Mouse (Mus musculus): Measurements from ENCODE around the gene Anapc5. TPM values are rescaled to one million over a fixed set of nuclear protein-coding genes. Genes with fewer than 3 reads are reported as not detected.

The Anapc5 gene
- polyA plus RNA-seq, 1 experiment from 2014 or later, result 339 TPM

GRCm38 (mm10) chr5:122763271-122764031, 57.7 kb downstream of the Anapc5 start:
- Histone ChIP-seq H3K4me1 (ENCODE audit: control insufficient read depth, insufficient read depth, low read length) (peaks cover 17% of the 10 kb centered on the region), H3K9ac (ENCODE audit: low read length) (peak overlapping the region; percentile 63), H3K27ac (ENCODE audit: low read length) (peak overlapping the region; percentile 39; the same call in 1 of the 2 replicates), H3K4me2 (ENCODE audit: low read depth, low read length) (peak overlapping the region; percentile 36), H3K27me3 (ENCODE audit: control insufficient read depth, insufficient read depth, low read length) (no peaks in the 10 kb centered on the region), H3K36me3 (ENCODE audit: control insufficient read depth, insufficient read depth) (no peaks in the 10 kb centered on the region; the same call in 1 of the 2 replicates), H3K9me3 (replicated peaks; ENCODE audit: control insufficient read depth, low read length) (no peaks in the 10 kb centered on the region), H3K4me3 (ENCODE audit: low read length) (no peak overlapping the region)
- 46% methylated on average over 29 of the region's 29 CpGs for WGBS
- no peak for ATAC-seq (replicated peaks; ENCODE audit: extremely low read depth, insufficient read depth, low FRiP score)

GRCm38 (mm10) chr5:122756680-122757079, 64.5 kb downstream of the Anapc5 start:
- peaks cover 5% of the 10 kb centered on the region; the same call in 1 of the 2 replicates for H3K9me3 ChIP-seq (replicated peaks; ENCODE audit: control insufficient read depth, low read length)
- 75% methylated on average over 7 of the region's 7 CpGs for WGBS
- no peaks in the 10 kb centered on the region for H3K27me3 ChIP-seq (ENCODE audit: control insufficient read depth, insufficient read depth, low read length)
- no peak for ATAC-seq (replicated peaks; ENCODE audit: extremely low read depth, insufficient read depth, low FRiP score)
- H3K27ac ChIP-seq (ENCODE audit: low read length), result no peak overlapping the region
- no peak overlapping the region for H3K4me3 ChIP-seq (ENCODE audit: low read length)
- H3K9ac ChIP-seq (ENCODE audit: low read length), result no peak overlapping the region
- H3K36me3 ChIP-seq (ENCODE audit: control insufficient read depth, insufficient read depth), result peaks cover 12% of the 10 kb centered on the region
- peaks cover 8% of the 10 kb centered on the region; the same call in 1 of the 2 replicates for H3K4me1 ChIP-seq (ENCODE audit: control insufficient read depth, insufficient read depth, low read length)
- no peak overlapping the region for H3K4me2 ChIP-seq (ENCODE audit: low read depth, low read length)

- Histone ChIP-seq H3K4me2 (ENCODE audit: low read depth, low read length) (no peak overlapping the region), H3K27ac (ENCODE audit: low read length) (no peak overlapping the region), H3K27me3 (ENCODE audit: control insufficient read depth, insufficient read depth, low read length) (no peaks in the 10 kb centered on the region), H3K4me3 (ENCODE audit: low read length) (no peak overlapping the region), H3K4me1 (ENCODE audit: control insufficient read depth, insufficient read depth, low read length) (peaks cover 5% of the 10 kb centered on the region; the same call in 1 of the 2 replicates), H3K9me3 (replicated peaks; ENCODE audit: control insufficient read depth, low read length) (peaks cover 5% of the 10 kb centered on the region; the same call in 1 of the 2 replicates), H3K36me3 (ENCODE audit: control insufficient read depth, insufficient read depth) (peaks cover 12% of the 10 kb centered on the region), H3K9ac (ENCODE audit: low read length) (no peak overlapping the region)
- 82% methylated on average over 6 of the region's 6 CpGs for WGBS
- ATAC-seq (replicated peaks; ENCODE audit: extremely low read depth, insufficient read depth, low FRiP score), result no peak
Measured at GRCm38 (mm10) chr5:122756144-122756543, 65.0 kb downstream of the Anapc5 start.

GRCm38 (mm10) chr5:122755620-122756019, 65.5 kb downstream of the Anapc5 start:
- H3K9ac ChIP-seq (ENCODE audit: low read length), result no peak overlapping the region
- no peak overlapping the region for H3K27ac ChIP-seq (ENCODE audit: low read length)
- no peaks in the 10 kb centered on the region for H3K4me1 ChIP-seq (ENCODE audit: control insufficient read depth, insufficient read depth, low read length)
- no peak overlapping the region for H3K4me3 ChIP-seq (ENCODE audit: low read length)
- H3K36me3 ChIP-seq (ENCODE audit: control insufficient read depth, insufficient read depth), result peaks cover 12% of the 10 kb centered on the region
- no peak for ATAC-seq (replicated peaks; ENCODE audit: extremely low read depth, insufficient read depth, low FRiP score)
- H3K27me3 ChIP-seq (ENCODE audit: control insufficient read depth, insufficient read depth, low read length), result no peaks in the 10 kb centered on the region
- H3K4me2 ChIP-seq (ENCODE audit: low read depth, low read length), result no peak overlapping the region
- H3K9me3 ChIP-seq (replicated peaks; ENCODE audit: control insufficient read depth, low read length), result peaks cover 5% of the 10 kb centered on the region; the same call in 1 of the 2 replicates
- WGBS, result 95% methylated on average over 4 of the region's 4 CpGs

GRCm38 (mm10) chr5:122754477-122754876, 66.7 kb downstream of the Anapc5 start:
- ATAC-seq (replicated peaks; ENCODE audit: extremely low read depth, insufficient read depth, low FRiP score), result no peak
- H3K4me1 ChIP-seq (ENCODE audit: control insufficient read depth, insufficient read depth, low read length), result no peaks in the 10 kb centered on the region
- H3K9me3 ChIP-seq (replicated peaks; ENCODE audit: control insufficient read depth, low read length), result peaks cover 5% of the 10 kb centered on the region; the same call in 1 of the 2 replicates
- no peak overlapping the region for H3K4me3 ChIP-seq (ENCODE audit: low read length)
- H3K36me3 ChIP-seq (ENCODE audit: control insufficient read depth, insufficient read depth), result peaks cover 12% of the 10 kb centered on the region
- H3K27ac ChIP-seq (ENCODE audit: low read length), result no peak overlapping the region
- H3K9ac ChIP-seq (ENCODE audit: low read length), result no peak overlapping the region
- H3K27me3 ChIP-seq (ENCODE audit: control insufficient read depth, insufficient read depth, low read length), result no peaks in the 10 kb centered on the region
- WGBS, result 80% methylated on average over 16 of the region's 16 CpGs
- no peak overlapping the region for H3K4me2 ChIP-seq (ENCODE audit: low read depth, low read length)

- ATAC-seq (replicated peaks; ENCODE audit: extremely low read depth, insufficient read depth, low FRiP score), result no peak
- Histone ChIP-seq H3K27ac (ENCODE audit: low read length) (no peak overlapping the region), H3K9me3 (replicated peaks; ENCODE audit: control insufficient read depth, low read length) (no peaks in the 10 kb centered on the region), H3K9ac (ENCODE audit: low read length) (no peak overlapping the region), H3K27me3 (ENCODE audit: control insufficient read depth, insufficient read depth, low read length) (no peaks in the 10 kb centered on the region), H3K4me2 (ENCODE audit: low read depth, low read length) (no peak overlapping the region), H3K4me3 (ENCODE audit: low read length) (no peak overlapping the region), H3K4me1 (ENCODE audit: control insufficient read depth, insufficient read depth, low read length) (no peaks in the 10 kb centered on the region), H3K36me3 (ENCODE audit: control insufficient read depth, insufficient read depth) (peaks cover 15% of the 10 kb centered on the region)
- 90% methylated on average over 7 of the region's 7 CpGs for WGBS
Measured at GRCm38 (mm10) chr5:122747950-122748349, 73.2 kb downstream of the Anapc5 start.

- 77% methylated on average over 13 of the region's 13 CpGs for WGBS
- no peaks in the 10 kb centered on the region for H3K9me3 ChIP-seq (replicated peaks; ENCODE audit: control insufficient read depth, low read length)
- no peaks in the 10 kb centered on the region for H3K27me3 ChIP-seq (ENCODE audit: control insufficient read depth, insufficient read depth, low read length)
- H3K36me3 ChIP-seq (ENCODE audit: control insufficient read depth, insufficient read depth), result peaks cover 15% of the 10 kb centered on the region
- H3K27ac ChIP-seq (ENCODE audit: low read length), result no peak overlapping the region
- no peak overlapping the region for H3K4me3 ChIP-seq (ENCODE audit: low read length)
- no peaks in the 10 kb centered on the region for H3K4me1 ChIP-seq (ENCODE audit: control insufficient read depth, insufficient read depth, low read length)
- ATAC-seq (replicated peaks; ENCODE audit: extremely low read depth, insufficient read depth, low FRiP score), result no peak
- no peak overlapping the region for H3K4me2 ChIP-seq (ENCODE audit: low read depth, low read length)
- no peak overlapping the region for H3K9ac ChIP-seq (ENCODE audit: low read length)
Measured at GRCm38 (mm10) chr5:122743880-122744422, 77.2 kb downstream of the Anapc5 start.

Other genes with a start within 250 kb of the Anapc5 start
- gene Ift81, start 206.8 kb downstream of the Anapc5 start, polyA plus RNA-seq (2015; fragmentation: Nextera tagmentation; extraction: Ambion mirVana), result 30.6 and 33.1 TPM in 2 replicates
- 2.0 and 2.7 TPM in 2 replicates for gene P2rx7, start 177.4 kb downstream of the Anapc5 start, polyA plus RNA-seq (2015; fragmentation: Nextera tagmentation; extraction: Ambion mirVana)
- gene P2rx4, start 113.8 kb downstream of the Anapc5 start, polyA plus RNA-seq (2015; fragmentation: Nextera tagmentation; extraction: Ambion mirVana), result 21.2 and 21.7 TPM in 2 replicates
- 12.6 and 13.8 TPM in 2 replicates for gene Camkk2, start 41.9 kb downstream of the Anapc5 start, polyA plus RNA-seq (2015; fragmentation: Nextera tagmentation; extraction: Ambion mirVana)
- gene Rnf34, start 28.7 kb upstream of the Anapc5 start, polyA plus RNA-seq (2015; fragmentation: Nextera tagmentation; extraction: Ambion mirVana), result 32.6 and 35.9 TPM in 2 replicates
- gene Kdm2b, start 168.5 kb upstream of the Anapc5 start, polyA plus RNA-seq (2015; fragmentation: Nextera tagmentation; extraction: Ambion mirVana), result 26.8 and 27.3 TPM in 2 replicates
- gene Orai1, start 193.7 kb upstream of the Anapc5 start, polyA plus RNA-seq (2015; fragmentation: Nextera tagmentation; extraction: Ambion mirVana), result 16.8 and 19.1 TPM in 2 replicates
- 0.37 and 1.5 TPM in 2 replicates for gene Morn3, start 225.7 kb upstream of the Anapc5 start, polyA plus RNA-seq (2015; fragmentation: Nextera tagmentation; extraction: Ambion mirVana)
- gene Tmem120b, start 247.1 kb upstream of the Anapc5 start, polyA plus RNA-seq (2015; fragmentation: Nextera tagmentation; extraction: Ambion mirVana), result 14.6 and 14.9 TPM in 2 replicates